Comparison of ENCODE assay signal across 36 mouse cellular contexts in genomic region chr13:112938130-112938529, GRCm38 (mm10). TPM values are rescaled to one million over a fixed set of nuclear protein-coding genes. Genes with fewer than 3 reads are reported as not detected.
A peak's percentile ranks its signal among the peaks of the same experiment; 100 is the strongest.
DNase-seq lines count a peak whose midpoint lies in the region; ATAC-seq lines count a peak whose summit lies in the region.
"Had no signal": no experiment of that assay in that cellular context is flagged by ENCODE, and none has a peak within 500 bp of the region (broad histone marks: within the 10 kb centered on the region; RNA-seq: fewer than 3 reads in every experiment).

No protein-coding gene starts in this region.

- H3K9me3 ChIP-seq in lung, embryonic 16.5 days (ENCODE audit: control insufficient read depth, low read length), result no peaks in the 10 kb centered on the region
- H3K9me3 ChIP-seq: embryonic facial prominence, embryonic 10.5 days; embryonic facial prominence, embryonic 13.5 days; forebrain, embryonic 12.5 days; forebrain, embryonic 15.5 days; G1E; hindbrain, embryonic 10.5 days; hindbrain, embryonic 13.5 days had no signal

- no peak overlapping the region for H3K9ac ChIP-seq in lung, embryonic 16.5 days (ENCODE audit: low read length)
- H3K9ac ChIP-seq: embryonic facial prominence, embryonic 13.5 days; forebrain, embryonic 12.5 days; forebrain, embryonic 15.5 days; hindbrain, embryonic 13.5 days had no signal

- no peaks in the 10 kb centered on the region for H3K4me1 ChIP-seq in lung, embryonic 16.5 days (replicated peaks; ENCODE audit: control insufficient read depth, insufficient read depth, low read length)
- H3K4me1 ChIP-seq: embryonic facial prominence, embryonic 10.5 days; embryonic facial prominence, embryonic 13.5 days; forebrain, embryonic 12.5 days; forebrain, embryonic 15.5 days; hindbrain, embryonic 10.5 days; hindbrain, embryonic 13.5 days had no signal

- no peak overlapping the region for H3K4me2 ChIP-seq in lung, embryonic 16.5 days (ENCODE audit: low read depth, low read length)
- H3K4me2 ChIP-seq: embryonic facial prominence, embryonic 13.5 days; forebrain, embryonic 12.5 days; forebrain, embryonic 15.5 days; heart, embryonic 11.5 days; hindbrain, embryonic 13.5 days had no signal

- H3K36me3 ChIP-seq in lung, embryonic 16.5 days (ENCODE audit: control insufficient read depth, insufficient read depth, low read length), result peaks cover 6% of the 10 kb centered on the region

- H3K4me3 ChIP-seq in lung, embryonic 16.5 days (ENCODE audit: low read length), result no peak overlapping the region
- H3K4me3 ChIP-seq: embryonic facial prominence, embryonic 10.5 days; embryonic facial prominence, embryonic 13.5 days; erythroblast, embryonic 14.5 days; forebrain, embryonic 12.5 days; forebrain, embryonic 15.5 days; hindbrain, embryonic 10.5 days; hindbrain, embryonic 13.5 days had no signal

- peak; percentile 52; the same call in 1 of the 2 replicates for ATAC-seq in lung, embryonic 16.5 days (ENCODE audit: low read depth)
- ATAC-seq: forebrain, embryonic 15.5 days; hindbrain, embryonic 16.5 days; Patski had no signal

- DNase-seq in layer of hippocampus, adult 11-12 months (ENCODE audit: low spot score), result peak; percentile 19
- no peak for DNase-seq in layer of hippocampus, postnatal 36 days
- no peak for DNase-seq in lung, postnatal 14 days
- DNase-seq in brain, adult 2 months (ENCODE audit: low read depth, low spot score), result peak; percentile 16
- peak; percentile 15 for DNase-seq in telencephalon, adult 2 months (ENCODE audit: low read depth, low spot score)
- DNase-seq in kidney, adult 8-10 months, result no peak
- DNase-seq: adrenal gland, postnatal 10 days; adrenal gland, postnatal 36 days; B cell, adult 2 months; cerebellum, adult 11 months; cerebellum, adult 2 months; cerebellum, adult 9-11 months; cerebellum, postnatal 25 days; embryo, embryonic 11 days; gastrocnemius, postnatal 10 days; gastrocnemius, postnatal 36 days; heart, postnatal 36 days had no signal

- H3K27me3 ChIP-seq in lung, embryonic 16.5 days (ENCODE audit: control insufficient read depth, insufficient read depth, low read depth, low read length), result no peaks in the 10 kb centered on the region
- H3K27me3 ChIP-seq: CH12.LX; embryonic facial prominence, embryonic 13.5 days; forebrain, embryonic 12.5 days; forebrain, embryonic 15.5 days; hindbrain, embryonic 13.5 days; Patski had no signal

- WGBS in lung, embryonic 16.5 days, result 84% methylated on average over 8 of the region's 8 CpGs

- no peak overlapping the region for H3K27ac ChIP-seq in lung, embryonic 16.5 days (ENCODE audit: low read length)
- H3K27ac ChIP-seq: embryonic facial prominence, embryonic 10.5 days; embryonic facial prominence, embryonic 13.5 days; forebrain, embryonic 12.5 days; forebrain, embryonic 15.5 days; hindbrain, embryonic 10.5 days; hindbrain, embryonic 13.5 days had no signal

RNA-seq across cellular contexts. Expression of gene Dhx29, which starts 10.9 kb away (rescaled TPM):
- total RNA-seq in layer of hippocampus, postnatal 36 days (2021), result 10 to 100 TPM; 23.5 to 26.4 TPM
- 14.3 and 17.8 TPM in 2 replicates for polyA plus RNA-seq in lung, embryonic 16.5 days (2015; fragmentation: Nextera tagmentation; extraction: Ambion mirVana)

RNA-seq across cellular contexts. Expression of gene Mtrex, which starts 10.9 kb away (rescaled TPM):
- 10 to 100 TPM; 47.9 to 50.9 TPM for total RNA-seq in layer of hippocampus, postnatal 36 days (2021)
- polyA plus RNA-seq in lung, embryonic 16.5 days (2015; fragmentation: Nextera tagmentation; extraction: Ambion mirVana), result 63.7 and 67.0 TPM in 2 replicates

RNA-seq across cellular contexts. Expression of gene Ccno, which starts 49.5 kb away (rescaled TPM):
- total RNA-seq in layer of hippocampus, postnatal 36 days (2021), result 1 to 10 TPM; 4.3 to 5.0 TPM
- 15.3 and 16.7 TPM in 2 replicates for polyA plus RNA-seq in lung, embryonic 16.5 days (2015; fragmentation: Nextera tagmentation; extraction: Ambion mirVana)
- total RNA-seq: gastrocnemius, adult 18-20 months; gastrocnemius, postnatal 36 days had no signal
- polyA plus RNA-seq: erythroblast, embryonic 14.5 days; G1E had no signal

RNA-seq across cellular contexts. Expression of gene Mcidas, which starts 55.5 kb away (rescaled TPM):
- total RNA-seq in layer of hippocampus, postnatal 36 days (2021), result under 1 TPM; 0.42 to 0.66 TPM
- 9.3 and 9.9 TPM in 2 replicates for polyA plus RNA-seq in lung, embryonic 16.5 days (2015; fragmentation: Nextera tagmentation; extraction: Ambion mirVana)
- total RNA-seq: adrenal gland, adult 18-20 months; adrenal gland, postnatal 10 days; adrenal gland, postnatal 36 days; CH12.LX; gastrocnemius, adult 18-20 months; gastrocnemius, postnatal 10 days; gastrocnemius, postnatal 36 days; granulocyte monocyte progenitor cell, adult 5-6 weeks; heart, adult 8-10 months; heart, postnatal 36 days had no signal
- polyA plus RNA-seq: erythroblast, embryonic 14.5 days; G1E; heart, embryonic 11.5 days; heart, embryonic 14.5 days; heart, postnatal 0 days had no signal

Comparison
In these comparisons a context has a peak if more than half of its experiments do, and no peak if none do; other contexts are left out.
1. DNase-seq: peak in layer of hippocampus, adult 11-12 months (single experiment), brain, adult 2 months (single experiment) and telencephalon, adult 2 months (single experiment); none in layer of hippocampus, postnatal 36 days (0 of 2), lung, postnatal 14 days (single experiment) and kidney, adult 8-10 months (0 of 2).